Mouse (Mus musculus) embryonic facial prominence, embryonic 11.5 days (tissue): Measurements from ENCODE around the gene C8g. TPM values are rescaled to one million over a fixed set of nuclear protein-coding genes. Genes with fewer than 3 reads are reported as not detected.

Experiments used
- ATAC-seq: fragments of 200-750 bp; cut with Nextera tagmentation; replicated peaks from 2 replicates; pipeline ENCODE4 v1.8.0; 2017; ENCODE audit warnings: low read depth; ENCODE audit not compliant: insufficient number of reproducible peaks, low FRiP score, low TSS enrichment
- DNase-seq: peaks from one replicate; pipeline ENCODE4 v3.0.0-alpha.2; 2015; ENCODE audit warnings: low spot score
- H3K27ac ChIP-seq: fragments of 300-500 bp; sonication (generic); replicated peaks from 2 replicates; pipeline ENCODE4 v1.5.1; 2014; ENCODE audit warnings: mild to moderate bottlenecking, low read depth, low read length, control low read depth
- H3K27me3 ChIP-seq: fragments of 300-500 bp; sonication (generic); 2 replicates; pipeline ENCODE4 v1.6.1; 2014; ENCODE audit warnings: mild to moderate bottlenecking, low read length, moderate library complexity, mixed read lengths; ENCODE audit not compliant: control insufficient read depth, insufficient read depth
- H3K36me3 ChIP-seq: fragments of 300-500 bp; sonication (generic); replicated peaks from 2 replicates; pipeline ENCODE4 v1.6.1; 2014; ENCODE audit warnings: low read depth, mild to moderate bottlenecking, low read length, moderate library complexity, mixed read lengths; ENCODE audit not compliant: control insufficient read depth, insufficient read depth
- H3K4me1 ChIP-seq: fragments of 300-500 bp; sonication (generic); 2 replicates; pipeline ENCODE4 v1.6.1; 2014; ENCODE audit warnings: low read length, mixed read lengths; ENCODE audit not compliant: control insufficient read depth, insufficient read depth
- H3K4me2 ChIP-seq: fragments of 300-500 bp; sonication (generic); 2 replicates; pipeline ENCODE4 v1.6.1; 2014; ENCODE audit warnings: low read depth, mild to moderate bottlenecking, control low read depth, low read length, moderate library complexity
- H3K4me3 ChIP-seq: fragments of 300-500 bp; sonication (generic); 2 replicates; pipeline ENCODE4 v1.5.1; 2014; ENCODE audit warnings: low read depth, low read length, control low read depth
- H3K9ac ChIP-seq: fragments of 300-500 bp; sonication (generic); replicated peaks from 2 replicates; pipeline ENCODE4 v1.6.1; 2014; ENCODE audit warnings: mild to moderate bottlenecking, control low read depth, low read length
- H3K9me3 ChIP-seq: fragments of 300-500 bp; sonication (generic); replicated peaks from 2 replicates; pipeline ENCODE4 v1.6.1; 2016; ENCODE audit warnings: mild to moderate bottlenecking, low read length, inconsistent platforms, mixed read lengths; ENCODE audit not compliant: control insufficient read depth
- WGBS: fragments of 180-500 bp; shearing (Covaris S2); extraction: QIAGEN DNeasy Blood & Tissue Kit; methylation state at CpG from one replicate; pipeline ENCODE4 v1.1.7; 2014; 5-methylcytosine and 5-hydroxymethylcytosine counted together
- polyA plus RNA-seq: library from polyadenylated mRNA; unstranded; fragments of >200 nt; fragmentation: Nextera tagmentation; extraction: Ambion mirVana; gene quantifications from 2 replicates; pipeline ENCODE4 v1.2.1, GENCODE M21; 2014

C8g gene
- polyA plus RNA-seq, 1 experiment from 2014 or later, result 4.3 TPM

- Histone ChIP-seq H3K27me3 (no peaks in the 10 kb centered on the region), H3K4me3 (no peak overlapping the region), H3K4me2 (no peak overlapping the region), H3K4me1 (no peaks in the 10 kb centered on the region), H3K36me3 (no peaks in the 10 kb centered on the region), H3K27ac (no peak overlapping the region), H3K9me3 (no peaks in the 10 kb centered on the region), H3K9ac (no peak overlapping the region)
- DNase-seq (peak; percentile 49), ATAC-seq (no peak)
- WGBS, result 28% methylated on average over 7 of the region's 7 CpGs
Measured at GRCm38 (mm10) chr2:25482969-25483368, 18.6 kb downstream of the C8g start.

GRCm38 (mm10) chr2:25480541-25480940, 21.0 kb downstream of the C8g start:
- Histone ChIP-seq H3K4me2 (no peak overlapping the region), H3K27ac (no peak overlapping the region), H3K9ac (no peak overlapping the region), H3K36me3 (no peaks in the 10 kb centered on the region), H3K4me3 (no peak overlapping the region), H3K4me1 (no peaks in the 10 kb centered on the region), H3K27me3 (no peaks in the 10 kb centered on the region), H3K9me3 (no peaks in the 10 kb centered on the region)
- ATAC-seq (no peak), DNase-seq (no peak)
- 76% methylated on average over 1 of the region's 1 CpGs for WGBS

- DNase-seq (no peak), ATAC-seq (no peak)
- Histone ChIP-seq H3K4me3 (no peak overlapping the region), H3K36me3 (no peaks in the 10 kb centered on the region), H3K9me3 (no peaks in the 10 kb centered on the region), H3K4me1 (no peaks in the 10 kb centered on the region), H3K27ac (no peak overlapping the region), H3K27me3 (no peaks in the 10 kb centered on the region), H3K4me2 (no peak overlapping the region), H3K9ac (no peak overlapping the region)
- 75% methylated on average over 10 of the region's 10 CpGs for WGBS
Measured at GRCm38 (mm10) chr2:25479551-25480311, 21.8 kb downstream of the C8g start.

GRCm38 (mm10) chr2:25477967-25478675, 23.4 kb downstream of the C8g start:
- H3K4me3 ChIP-seq, result no peak overlapping the region
- no peak overlapping the region for H3K4me2 ChIP-seq
- H3K36me3 ChIP-seq, result no peaks in the 10 kb centered on the region
- no peaks in the 10 kb centered on the region for H3K4me1 ChIP-seq
- H3K27ac ChIP-seq, result no peak overlapping the region
- ATAC-seq (no peak), DNase-seq (no peak)
- H3K9me3 ChIP-seq, result no peaks in the 10 kb centered on the region
- 88% methylated on average over 3 of the region's 3 CpGs for WGBS
- H3K27me3 ChIP-seq, result no peaks in the 10 kb centered on the region
- no peak overlapping the region for H3K9ac ChIP-seq

GRCm38 (mm10) chr2:25477541-25477940, 24.0 kb downstream of the C8g start:
- no peak overlapping the region for H3K4me3 ChIP-seq
- H3K9me3 ChIP-seq, result no peaks in the 10 kb centered on the region
- H3K36me3 ChIP-seq, result no peaks in the 10 kb centered on the region
- no peak overlapping the region for H3K27ac ChIP-seq
- no peak for ATAC-seq
- H3K4me1 ChIP-seq, result no peaks in the 10 kb centered on the region
- no peak for DNase-seq
- no peak overlapping the region for H3K4me2 ChIP-seq
- no peak overlapping the region for H3K9ac ChIP-seq
- WGBS, result 88% methylated on average over 8 of the region's 8 CpGs
- no peaks in the 10 kb centered on the region for H3K27me3 ChIP-seq

GRCm38 (mm10) chr2:25472550-25472949, 29.0 kb downstream of the C8g start:
- no peak for ATAC-seq
- no peak overlapping the region for H3K9ac ChIP-seq

GRCm38 (mm10) chr2:25469969-25470368, 31.6 kb downstream of the C8g start, which contains the start of gene Ptgds:
Gene Ptgds (minus strand): TSS chr2:25470046.
- Histone ChIP-seq H3K27ac (no peak within 1 kb of the TSS), H3K4me2 (no peak within 1 kb of the TSS), H3K4me3 (no peak within 1 kb of the TSS), H3K9me3 (no peaks in the 10 kb centered on the region), H3K36me3 (no peaks in the 10 kb centered on the region), H3K27me3 (no peaks in the 10 kb centered on the region), H3K9ac (no peak within 1 kb of the TSS), H3K4me1 (no peaks in the 10 kb centered on the region)
- no peak for DNase-seq
- no peak for ATAC-seq
- 46% methylated on average over 6 of the region's 6 CpGs for WGBS

More at GRCm38 (mm10) chr2:25472550-25472949, 29.0 kb downstream of the C8g start:
- DNase-seq, result no peak
- no peaks in the 10 kb centered on the region for H3K36me3 ChIP-seq
- no peaks in the 10 kb centered on the region for H3K27me3 ChIP-seq
- 80% methylated on average over 2 of the region's 2 CpGs for WGBS
- H3K4me2 ChIP-seq, result no peak overlapping the region
- no peaks in the 10 kb centered on the region for H3K4me1 ChIP-seq
- no peak overlapping the region for H3K27ac ChIP-seq
- no peaks in the 10 kb centered on the region for H3K9me3 ChIP-seq
- H3K4me3 ChIP-seq, result no peak overlapping the region
